Mouse (Mus musculus) intestine, postnatal 0 days (tissue): ENCODE measurements around the gene Slc43a2. TPM values are rescaled to one million over a fixed set of nuclear protein-coding genes. Genes with fewer than 3 reads are reported as not detected.

Experiments used
- ATAC-seq: fragments of 200-750 bp; cut with Nextera tagmentation; 2 replicates; pipeline ENCODE4 v1.8.0; 2017; ENCODE audit warnings: mild to moderate bottlenecking, moderate TSS enrichment, moderate library complexity
- H3K27ac ChIP-seq: fragments of 300-500 bp; sonication (generic); 2 replicates; pipeline ENCODE4 v1.5.1; 2014; ENCODE audit warnings: mild to moderate bottlenecking, low read depth, low read length, moderate library complexity
- H3K27me3 ChIP-seq: fragments of 300-500 bp; sonication (generic); replicated peaks from 2 replicates; pipeline ENCODE4 v1.6.1; 2014; ENCODE audit warnings: low read length, mixed read lengths; ENCODE audit not compliant: control insufficient read depth, insufficient read depth
- H3K36me3 ChIP-seq: fragments of 300-500 bp; sonication (generic); 2 replicates; pipeline ENCODE4 v1.6.1; 2014; ENCODE audit warnings: mild to moderate bottlenecking, moderate library complexity; ENCODE audit not compliant: control insufficient read depth, insufficient read depth
- H3K4me1 ChIP-seq: fragments of 300-500 bp; sonication (generic); replicated peaks from 2 replicates; pipeline ENCODE4 v1.6.1; 2014; ENCODE audit warnings: antibody characterized with exemption, low read length, mixed read lengths; ENCODE audit not compliant: control insufficient read depth, insufficient read depth
- H3K4me2 ChIP-seq: fragments of 300-500 bp; sonication (generic); replicated peaks from 2 replicates; pipeline ENCODE4 v1.6.1; 2014; ENCODE audit warnings: low read depth, mild to moderate bottlenecking, moderate library complexity
- H3K4me3 ChIP-seq: fragments of 300-500 bp; sonication (generic); 2 replicates; pipeline ENCODE4 v1.5.1; 2014; ENCODE audit warnings: low read depth, low read length
- H3K9ac ChIP-seq: fragments of 300-500 bp; sonication (generic); 2 replicates; pipeline ENCODE4 v1.6.1; 2014; ENCODE audit warnings: mild to moderate bottlenecking, low read depth, low read length
- H3K9me3 ChIP-seq: fragments of 300-500 bp; sonication (generic); 2 replicates; pipeline ENCODE4 v1.6.1; 2016; ENCODE audit warnings: mixed run types; ENCODE audit not compliant: control insufficient read depth
- CTCF ChIP-seq: sonication (generic); IDR thresholded peaks from 2 replicates; pipeline ENCODE4 v1.5.1; 2016; ENCODE audit warnings: low read depth, mild to moderate bottlenecking, control low read depth, antibody characterized with exemption, moderate library complexity
- WGBS: fragments of 180-500 bp; shearing (Covaris S2); extraction: QIAGEN DNeasy Blood & Tissue Kit; methylation state at CpG from one replicate; pipeline ENCODE4 v1.1.7; 2014; 5-methylcytosine and 5-hydroxymethylcytosine counted together
- polyA plus RNA-seq: library from polyadenylated mRNA; unstranded; fragments of >200 nt; fragmentation: Nextera tagmentation; extraction: Ambion mirVana; gene quantifications from 2 replicates; pipeline ENCODE4 v1.2.1, GENCODE M21; 2015

The Slc43a2 gene
- polyA plus RNA-seq, 1 experiment from 2014 or later, result 46.4 TPM

- TF ChIP-seq CTCF, result no peak
- Histone ChIP-seq H3K4me1 (peaks cover 18% of the 10 kb centered on the region), H3K9me3 (no peaks in the 10 kb centered on the region), H3K36me3 (peaks cover 8% of the 10 kb centered on the region; the same call in 1 of the 2 replicates), H3K27me3 (no peaks in the 10 kb centered on the region), H3K27ac (peak overlapping the region; percentile 51), H3K4me2 (no peak overlapping the region), H3K9ac (no peak overlapping the region), H3K4me3 (no peak overlapping the region)
- no peak for ATAC-seq
- 78% methylated on average over 6 of the region's 6 CpGs for WGBS
Measured at GRCm38 (mm10) chr11:75568115-75568511, 36.6 kb downstream of the Slc43a2 start.

GRCm38 (mm10) chr11:75568962-75569361 lies 37.5 kb downstream of the Slc43a2 start:
- 42% methylated on average over 12 of the region's 12 CpGs for WGBS
- H3K27ac ChIP-seq, result peak overlapping the region; percentile 51
- no peaks in the 10 kb centered on the region for H3K9me3 ChIP-seq
- no peak overlapping the region for H3K4me3 ChIP-seq
- H3K9ac ChIP-seq, result no peak overlapping the region
- H3K27me3 ChIP-seq, result no peaks in the 10 kb centered on the region
- peaks cover 16% of the 10 kb centered on the region for H3K4me1 ChIP-seq
- ATAC-seq, result peak; percentile 39
- H3K4me2 ChIP-seq, result no peak overlapping the region
- TF ChIP-seq CTCF, result no peak
- H3K36me3 ChIP-seq, result no peaks in the 10 kb centered on the region; the same call in 1 of the 2 replicates

- WGBS, result 92% methylated on average over 17 of the region's 17 CpGs
- H3K27ac ChIP-seq, result no peak overlapping the region
Measured at GRCm38 (mm10) chr11:75570375-75571125, 39.1 kb downstream of the Slc43a2 start.

GRCm38 (mm10) chr11:75571126-75571990 lies 39.9 kb downstream of the Slc43a2 start:
- Histone ChIP-seq H3K9me3 (no peaks in the 10 kb centered on the region), H3K4me2 (no peak overlapping the region), H3K27me3 (no peaks in the 10 kb centered on the region), H3K4me1 (peaks cover 13% of the 10 kb centered on the region), H3K9ac (no peak overlapping the region), H3K4me3 (no peak overlapping the region), H3K27ac (no peak overlapping the region), H3K36me3 (no peaks in the 10 kb centered on the region; the same call in 1 of the 2 replicates)
- peak; percentile 0; the same call in 1 of the 2 replicates for ATAC-seq
- no peak for TF ChIP-seq CTCF
- WGBS, result 54% methylated on average over 14 of the region's 14 CpGs

More at GRCm38 (mm10) chr11:75570375-75571125, 39.1 kb downstream of the Slc43a2 start:
- Histone ChIP-seq H3K36me3 (no peaks in the 10 kb centered on the region; the same call in 1 of the 2 replicates), H3K4me3 (no peak overlapping the region), H3K9ac (no peak overlapping the region), H3K4me1 (peaks cover 13% of the 10 kb centered on the region), H3K27me3 (no peaks in the 10 kb centered on the region), H3K4me2 (no peak overlapping the region), H3K9me3 (no peaks in the 10 kb centered on the region)
- no peak for TF ChIP-seq CTCF
- no peak for ATAC-seq

- peak overlapping the region; percentile 6; the same call in 1 of the 2 replicates for H3K27ac ChIP-seq
- no peak for TF ChIP-seq CTCF
Measured at GRCm38 (mm10) chr11:75572301-75572791, 40.9 kb downstream of the Slc43a2 start.

More at GRCm38 (mm10) chr11:75572301-75572791, 40.9 kb downstream of the Slc43a2 start:
- H3K4me1 ChIP-seq, result peaks cover 9% of the 10 kb centered on the region
- ATAC-seq, result no peak
- 20% methylated on average over 10 of the region's 10 CpGs for WGBS
- peak overlapping the region; percentile 22; the same call in 1 of the 2 replicates for H3K9ac ChIP-seq
- no peak overlapping the region for H3K4me2 ChIP-seq
- H3K9me3 ChIP-seq, result no peaks in the 10 kb centered on the region
- no peak overlapping the region for H3K4me3 ChIP-seq
- H3K27me3 ChIP-seq, result no peaks in the 10 kb centered on the region
- no peaks in the 10 kb centered on the region; the same call in 1 of the 2 replicates for H3K36me3 ChIP-seq
